Mouse (Mus musculus) hindbrain, embryonic 16.5 days (tissue): ENCODE data around the gene Rimklb. TPM values are rescaled to one million over a fixed set of nuclear protein-coding genes. Genes with fewer than 3 reads are reported as not detected.
"Not testable (repeated sequence)": the region's sequence is repeated elsewhere in the genome, so short reads cannot be mapped to it uniquely, and the experiment has no call there.

Experiments
- ATAC-seq: fragments of 200-750 bp; cut with Nextera tagmentation; 2 replicates; pipeline ENCODE4 v1.8.0; 2017; ENCODE audit warnings: moderate TSS enrichment, moderate library complexity
- H3K27ac ChIP-seq: fragments of 300-500 bp; sonication (generic); 2 replicates; pipeline ENCODE4 v1.5.1; 2014; ENCODE audit warnings: low read depth, mild to moderate bottlenecking, control low read depth, low read length, moderate library complexity
- H3K27me3 ChIP-seq: fragments of 300-500 bp; sonication (generic); replicated peaks from 2 replicates; pipeline ENCODE4 v1.6.1; 2014; ENCODE audit warnings: low read length; ENCODE audit not compliant: control insufficient read depth, insufficient read depth
- H3K36me3 ChIP-seq: fragments of 300-500 bp; sonication (generic); 2 replicates; pipeline ENCODE4 v1.6.1; 2014; ENCODE audit warnings: mild to moderate bottlenecking, low read length, moderate library complexity, mixed read lengths; ENCODE audit not compliant: control insufficient read depth, insufficient read depth
- H3K4me1 ChIP-seq: fragments of 300-500 bp; sonication (generic); 2 replicates; pipeline ENCODE4 v1.6.1; 2014; ENCODE audit warnings: low read depth, low read length; ENCODE audit not compliant: control insufficient read depth, insufficient read depth
- H3K4me2 ChIP-seq: fragments of 300-500 bp; sonication (generic); 2 replicates; pipeline ENCODE4 v1.6.1; 2014; ENCODE audit warnings: mild to moderate bottlenecking, low read length, control low read depth, moderate library complexity
- H3K4me3 ChIP-seq: fragments of 300-500 bp; sonication (generic); 2 replicates; pipeline ENCODE4 v1.5.1; 2014; ENCODE audit warnings: mild to moderate bottlenecking, low read length, control low read depth, moderate library complexity
- H3K9ac ChIP-seq: fragments of 300-500 bp; sonication (generic); 2 replicates; pipeline ENCODE4 v1.6.1; 2014; ENCODE audit warnings: low read depth, mild to moderate bottlenecking, control low read depth, low read length, moderate library complexity
- H3K9me3 ChIP-seq: fragments of 300-500 bp; sonication (generic); 2 replicates; pipeline ENCODE4 v1.6.1; 2014; ENCODE audit warnings: mild to moderate bottlenecking, low read length, moderate library complexity; ENCODE audit not compliant: control insufficient read depth
- WGBS: fragments of 180-500 bp; shearing (Covaris S2); extraction: QIAGEN DNeasy Blood & Tissue Kit; methylation state at CpG from one replicate; pipeline ENCODE4 v1.1.7; 2014; 5-methylcytosine and 5-hydroxymethylcytosine counted together
- polyA plus RNA-seq: library from polyadenylated mRNA; unstranded; fragments of >200 nt; fragmentation: Nextera tagmentation; extraction: Ambion mirVana; gene quantifications from 2 replicates; pipeline ENCODE4 v1.2.1, GENCODE M21; 2015

The Rimklb gene
- polyA plus RNA-seq, 1 experiment from 2014 or later = 105 TPM

DNA sequence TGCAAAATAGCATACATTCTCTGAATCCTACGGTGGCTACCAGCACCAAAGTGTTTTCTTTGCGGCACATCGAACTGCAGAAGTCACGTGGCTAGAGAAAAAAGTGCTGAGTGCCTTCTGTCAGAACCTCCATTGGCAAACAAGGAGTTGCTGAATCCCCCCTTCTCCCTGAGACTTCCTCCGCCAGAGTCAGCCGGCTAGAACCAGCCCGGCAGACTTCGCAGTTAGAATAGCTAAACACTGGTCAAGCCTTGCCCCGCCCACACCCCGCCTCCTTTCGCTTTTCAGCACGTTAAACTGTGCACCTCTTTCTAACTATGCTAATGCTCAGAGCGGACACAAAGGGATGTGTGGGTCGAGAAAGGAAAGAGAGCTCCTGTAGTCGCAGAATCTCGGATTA, 7.0 kb downstream of the Rimklb start:
- Histone ChIP-seq H3K27ac (peak overlapping the region; percentile 26), H3K4me1 (peaks cover 15% of the 10 kb centered on the region), H3K27me3 (no peaks in the 10 kb centered on the region), H3K4me2 (peak overlapping the region; percentile 65), H3K9ac (peak overlapping the region; percentile 46), H3K9me3 (no peaks in the 10 kb centered on the region), H3K36me3 (no peaks in the 10 kb centered on the region), H3K4me3 (peak overlapping the region; percentile 38)
- WGBS = under 1% methylated on average over 16 of the region's 16 CpGs
- ATAC-seq = peak; percentile 77

DNA sequence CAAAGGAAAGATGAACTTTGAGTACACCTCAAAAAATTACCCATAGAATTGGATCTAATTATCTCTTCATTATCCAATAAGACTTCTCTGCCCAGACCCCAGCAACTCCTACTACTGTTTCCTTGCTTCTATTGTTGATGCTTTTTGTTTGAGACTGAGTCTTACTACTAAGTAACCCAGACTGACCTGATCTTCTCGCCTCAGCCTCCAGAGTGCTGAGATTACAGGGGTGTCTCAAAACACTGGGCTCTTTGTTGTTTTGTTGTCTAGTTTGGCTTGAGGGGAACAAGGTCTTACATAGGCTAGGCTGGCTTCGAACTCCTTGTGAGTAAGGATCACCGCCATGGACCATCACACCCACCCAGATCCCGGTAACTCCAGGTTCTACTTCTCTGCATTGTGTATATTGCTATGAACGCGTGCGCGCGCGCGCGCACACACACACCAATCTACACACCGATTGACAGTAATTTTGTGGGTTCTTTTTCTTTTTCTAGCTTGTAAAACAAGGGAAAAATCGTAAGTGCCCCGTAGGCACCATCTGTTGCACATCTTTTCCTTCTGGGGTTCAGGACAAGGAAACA, 7.5 kb downstream of the Rimklb start:
- WGBS = 28% methylated on average over 15 of the region's 15 CpGs
- no peaks in the 10 kb centered on the region for H3K27me3 ChIP-seq
- no peak for ATAC-seq
- peak overlapping the region; percentile 38 for H3K4me3 ChIP-seq
- no peaks in the 10 kb centered on the region for H3K9me3 ChIP-seq
- H3K4me1 ChIP-seq = peaks cover 15% of the 10 kb centered on the region
- H3K27ac ChIP-seq = peak overlapping the region; percentile 26
- peak overlapping the region; percentile 65 for H3K4me2 ChIP-seq
- peak overlapping the region; percentile 46; the same call in 1 of the 2 replicates for H3K9ac ChIP-seq
- H3K36me3 ChIP-seq = no peaks in the 10 kb centered on the region

DNA sequence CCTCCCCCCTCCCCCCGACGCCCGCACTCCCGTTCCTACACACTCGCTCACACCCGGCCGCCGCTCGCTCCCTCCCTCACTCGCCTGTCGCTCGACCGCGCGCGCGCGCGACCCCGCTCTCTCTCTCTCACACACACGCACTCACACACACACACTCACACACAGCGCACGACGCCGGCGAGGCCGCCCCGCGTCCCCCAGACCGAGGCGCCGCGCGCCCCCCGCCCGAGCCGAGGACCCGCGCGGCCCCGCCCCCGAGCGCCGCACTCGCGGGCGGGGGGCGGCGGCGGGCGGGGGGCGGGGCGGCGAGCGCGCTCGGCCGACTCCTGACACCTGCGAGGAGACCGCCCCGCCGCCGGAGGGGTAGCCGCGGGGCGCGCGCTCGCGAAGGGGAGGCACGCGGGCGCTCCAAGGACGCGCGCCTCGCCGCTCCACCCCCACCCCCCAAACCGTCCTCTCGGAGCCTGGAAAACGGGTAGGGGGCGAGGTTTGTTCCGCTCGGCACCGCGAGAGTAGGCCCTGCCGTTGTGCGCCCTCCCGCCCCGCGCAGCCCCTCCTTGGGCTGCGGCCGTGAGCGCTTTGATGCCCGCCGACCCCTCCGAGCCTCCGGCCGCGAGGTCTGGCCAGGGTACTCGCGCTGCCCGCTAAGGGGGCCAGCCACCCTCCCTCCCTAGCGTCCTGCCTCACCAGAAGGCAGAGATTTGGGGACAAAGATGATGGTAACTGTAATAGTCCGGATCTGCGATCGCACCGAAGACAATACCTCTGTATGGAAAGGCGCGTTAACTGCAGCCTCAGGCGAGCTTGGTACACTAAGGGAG, 12.1 kb downstream of the Rimklb start:
- Histone ChIP-seq H3K27ac (peak overlapping the region; percentile 97), H3K9ac (peak overlapping the region; percentile 95), H3K4me1 (peaks cover 14% of the 10 kb centered on the region), H3K36me3 (no peaks in the 10 kb centered on the region), H3K9me3 (no peaks in the 10 kb centered on the region), H3K4me3 (peak overlapping the region; percentile 80), H3K4me2 (peak overlapping the region; percentile 67), H3K27me3 (no peaks in the 10 kb centered on the region)
- WGBS = under 1% methylated on average over 65 of the region's 111 CpGs
- peak; percentile 93 for ATAC-seq

DNA sequence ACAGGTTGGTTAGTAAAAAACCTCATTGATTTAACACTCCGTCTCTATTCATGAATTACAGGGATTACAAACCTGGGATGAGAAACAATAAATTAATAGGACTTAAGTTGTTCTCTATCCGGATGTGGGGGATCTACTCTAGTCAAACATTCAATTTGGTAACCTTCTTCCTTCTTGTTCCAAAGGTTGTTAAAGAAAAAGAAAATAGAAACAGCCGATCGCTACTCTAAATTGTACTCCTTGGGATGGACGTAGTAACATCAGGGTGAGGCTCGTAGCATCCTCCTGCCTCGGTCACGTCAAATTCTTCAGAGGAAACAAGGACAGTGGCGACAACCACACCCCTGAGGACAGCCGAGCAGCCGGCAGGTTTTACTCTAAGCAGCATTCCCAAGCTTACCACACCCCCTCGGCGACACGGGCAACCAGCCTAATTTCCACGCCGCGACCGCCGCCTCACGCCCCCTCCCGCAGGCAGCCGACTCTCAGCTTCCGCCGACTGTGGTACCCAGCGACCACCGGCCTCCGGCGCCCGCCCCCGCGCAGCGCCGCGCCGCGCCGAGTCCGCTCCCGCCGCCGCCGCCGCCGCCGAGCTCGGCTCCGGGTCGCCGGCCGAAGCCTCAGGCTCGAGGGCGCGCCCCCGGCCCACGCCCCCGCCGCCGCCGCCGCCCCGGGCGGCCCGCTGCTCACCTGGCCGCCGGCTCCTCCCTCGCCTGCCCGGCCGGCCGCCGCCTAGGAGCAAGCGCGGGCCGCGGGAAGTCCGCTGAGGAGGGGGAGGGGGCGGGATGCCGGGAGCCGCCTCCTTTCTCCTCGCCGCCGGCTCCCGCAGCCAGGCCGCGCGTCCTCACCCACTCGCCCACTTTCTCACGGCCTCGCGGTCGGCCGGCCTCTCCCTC, 12.9 kb downstream of the Rimklb start:
- Histone ChIP-seq H3K9me3 (no peaks in the 10 kb centered on the region), H3K27ac (peak overlapping the region; percentile 97), H3K27me3 (no peaks in the 10 kb centered on the region), H3K36me3 (no peaks in the 10 kb centered on the region), H3K4me1 (peaks cover 14% of the 10 kb centered on the region), H3K9ac (peak overlapping the region; percentile 95), H3K4me3 (peak overlapping the region; percentile 80), H3K4me2 (peak overlapping the region; percentile 67)
- ATAC-seq = peak; percentile 35
- 3% methylated on average over 41 of the region's 91 CpGs for WGBS

DNA sequence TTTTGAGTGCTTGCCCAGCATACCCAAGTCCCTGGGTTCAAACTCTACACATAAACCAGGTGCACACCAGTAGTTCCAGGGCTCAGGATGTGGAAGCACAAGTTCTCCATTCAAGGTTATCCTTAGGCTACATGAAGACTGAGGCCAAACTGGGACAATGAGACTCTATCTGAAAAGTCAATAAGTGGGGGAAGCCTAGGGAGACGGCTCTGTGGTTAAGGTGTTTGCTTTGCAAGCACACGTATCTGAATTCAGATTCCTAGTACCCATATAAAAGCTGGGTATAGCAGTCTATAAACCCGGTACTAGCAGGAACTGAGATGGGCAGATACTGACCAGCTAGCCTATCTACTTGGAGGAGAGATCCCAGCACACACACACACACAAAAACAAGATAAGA, 20.5 kb downstream of the Rimklb start:
- 83% methylated on average over 3 of the region's 3 CpGs for WGBS
- Histone ChIP-seq H3K9ac (no peak overlapping the region), H3K4me3 (no peak overlapping the region), H3K27ac (no peak overlapping the region), H3K4me2 (no peak overlapping the region), H3K4me1 (no peaks in the 10 kb centered on the region; the same call in 1 of the 2 replicates), H3K9me3 (no peaks in the 10 kb centered on the region), H3K27me3 (no peaks in the 10 kb centered on the region), H3K36me3 (no peaks in the 10 kb centered on the region)
- ATAC-seq = no peak

DNA sequence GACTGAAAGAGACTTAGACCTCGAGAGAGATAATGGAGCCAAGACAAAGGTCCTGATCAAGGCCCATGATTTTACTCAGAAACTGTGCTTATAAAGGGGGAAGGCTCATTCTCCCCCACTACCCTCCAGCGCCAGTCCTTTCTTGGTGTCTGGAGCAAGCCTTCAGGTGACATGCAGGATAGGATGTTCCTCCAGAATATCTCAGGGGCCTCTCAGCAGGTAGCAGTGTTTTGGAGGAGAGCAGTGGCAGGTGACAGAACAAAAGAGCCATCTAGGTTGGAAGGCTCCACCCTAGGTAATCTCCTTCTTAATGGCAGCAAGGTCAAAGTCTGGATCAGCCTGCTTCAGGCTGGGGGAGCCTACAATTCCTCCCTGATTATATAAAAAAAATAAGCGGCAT, 27.1 kb downstream of the Rimklb start:
- H3K27ac ChIP-seq, H3K27me3 ChIP-seq, H3K9me3 ChIP-seq, ATAC-seq, H3K4me1 ChIP-seq, H3K4me3 ChIP-seq, H3K4me2 ChIP-seq, H3K9ac ChIP-seq: not testable (repeated sequence)
- 89% methylated on average over 3 of the region's 3 CpGs for WGBS
- peaks cover 21% of the 10 kb centered on the region for H3K36me3 ChIP-seq

DNA sequence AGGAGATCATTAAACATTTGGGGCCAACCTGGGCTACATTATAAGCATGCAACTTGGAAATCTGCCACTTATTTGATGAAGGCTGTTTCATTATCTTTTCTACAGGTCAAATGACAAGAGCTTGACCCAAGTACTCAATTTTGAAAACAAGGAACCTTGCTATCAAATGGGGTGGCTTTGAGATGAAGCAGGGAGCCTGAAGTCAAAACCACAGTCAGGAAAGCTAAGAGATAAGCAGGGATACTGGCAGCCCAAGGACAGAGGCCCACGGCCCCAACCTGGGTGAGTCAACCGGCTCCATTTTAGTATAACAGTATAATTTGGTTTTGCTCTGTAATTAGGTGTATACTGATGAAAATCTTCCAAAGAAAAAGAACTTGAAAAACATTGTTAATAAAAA, 28.3 kb downstream of the Rimklb start:
- H3K4me2 ChIP-seq = no peak overlapping the region
- no peaks in the 10 kb centered on the region for H3K27me3 ChIP-seq
- WGBS = 93% methylated on average over 2 of the region's 2 CpGs
- no peak overlapping the region for H3K27ac ChIP-seq
- H3K4me3 ChIP-seq = no peak overlapping the region
- H3K9ac ChIP-seq = no peak overlapping the region
- ATAC-seq = no peak
- H3K9me3 ChIP-seq = no peaks in the 10 kb centered on the region
- peaks cover 21% of the 10 kb centered on the region for H3K36me3 ChIP-seq
- no peaks in the 10 kb centered on the region for H3K4me1 ChIP-seq

DNA sequence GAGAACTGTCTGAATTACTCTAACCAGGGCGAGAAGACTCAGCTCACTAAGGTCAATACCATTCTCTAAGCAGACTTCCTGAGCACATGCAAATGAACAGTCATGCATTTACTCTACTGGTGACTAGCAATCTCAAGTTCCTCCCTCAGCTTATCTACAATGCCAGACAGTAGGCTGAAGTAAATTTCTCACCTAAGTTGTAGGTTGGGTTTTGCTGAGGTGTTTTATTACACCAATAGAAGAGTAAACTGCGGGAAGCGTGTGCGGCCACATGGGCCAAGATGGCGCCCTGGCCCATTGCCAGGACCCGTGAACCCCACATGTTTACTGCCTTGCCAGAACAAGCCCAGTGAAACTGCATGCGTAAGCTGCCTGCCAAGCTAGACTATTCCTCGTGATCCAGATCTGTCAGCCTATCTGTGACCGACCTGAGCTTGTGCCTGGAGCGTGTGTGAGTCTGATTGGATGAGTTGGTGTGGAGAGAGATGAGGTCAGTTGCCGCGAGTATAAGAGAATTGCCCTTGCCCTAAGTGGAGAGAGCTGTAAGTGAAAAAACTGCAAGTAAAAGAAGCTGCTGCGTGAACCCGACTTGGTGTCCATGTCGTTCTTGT, 29.4 kb downstream of the Rimklb start:
- 91% methylated on average over 15 of the region's 15 CpGs for WGBS
- ATAC-seq = no peak
- Histone ChIP-seq H3K36me3 (peaks cover 23% of the 10 kb centered on the region), H3K4me1 (no peaks in the 10 kb centered on the region), H3K9me3 (no peaks in the 10 kb centered on the region), H3K27ac (no peak overlapping the region), H3K27me3 (no peaks in the 10 kb centered on the region), H3K4me2 (no peak overlapping the region), H3K4me3 (no peak overlapping the region), H3K9ac (no peak overlapping the region)
